Comparison of ENCODE assay signal across 35 mouse cellular contexts in genomic region chr11:9624753-9625152, GRCm38 (mm10).
"Had no signal": no experiment of that assay in that cellular context is flagged by ENCODE, and none has a peak within 500 bp of the region (broad histone marks: within the 10 kb centered on the region; RNA-seq: fewer than 3 reads in every experiment).

No protein-coding gene starts in this region.

- H3K9me3 ChIP-seq: heart, embryonic 10.5 days; heart, embryonic 12.5 days; heart, embryonic 13.5 days; heart, embryonic 15.5 days; hindbrain, embryonic 10.5 days; hindbrain, embryonic 12.5 days; hindbrain, embryonic 13.5 days; hindbrain, embryonic 15.5 days; intestine, embryonic 15.5 days; kidney, embryonic 15.5 days had no signal

- H3K4me2 ChIP-seq: heart, embryonic 11.5 days; heart, embryonic 12.5 days; heart, embryonic 13.5 days; heart, embryonic 15.5 days; hindbrain, embryonic 12.5 days; hindbrain, embryonic 13.5 days; hindbrain, embryonic 14.5 days; hindbrain, embryonic 15.5 days; intestine, embryonic 15.5 days; kidney, embryonic 15.5 days had no signal

- H3K27ac ChIP-seq: heart, embryonic 10.5 days; heart, embryonic 13.5 days; heart, embryonic 15.5 days; hindbrain, embryonic 10.5 days; hindbrain, embryonic 12.5 days; hindbrain, embryonic 13.5 days; hindbrain, embryonic 14.5 days; hindbrain, embryonic 15.5 days; hindbrain, postnatal 0 days; intestine, embryonic 15.5 days; kidney, embryonic 15.5 days; kidney, postnatal 0 days; layer of hippocampus, adult 2 months had no signal

- H3K4me1 ChIP-seq: heart, embryonic 10.5 days; heart, embryonic 12.5 days; heart, embryonic 13.5 days; heart, embryonic 15.5 days; hindbrain, embryonic 10.5 days; hindbrain, embryonic 12.5 days; hindbrain, embryonic 13.5 days; hindbrain, embryonic 15.5 days; intestine, embryonic 15.5 days; kidney, embryonic 15.5 days had no signal

- ATAC-seq: hindbrain, embryonic 16.5 days; hindbrain, postnatal 0 days; inflammation-experienced regulatory T-cells, adult 6 months; intestine, embryonic 15.5 days; intestine, embryonic 16.5 days; intestine, postnatal 0 days had no signal

- DNase-seq: heart, postnatal 10 days; heart, postnatal 14 days; heart, postnatal 36 days; heart, postnatal 4 days; kidney, adult 11 months; kidney, adult 18-20 months; kidney, adult 2 months; kidney, adult 8-10 months; kidney, adult 9 months; kidney, postnatal 10 days; kidney, postnatal 14 days; kidney, postnatal 25 days; kidney, postnatal 36 days; kidney, postnatal 4 days; layer of hippocampus, adult 9-11 months; layer of hippocampus, postnatal 36 days had no signal

- H3K4me3 ChIP-seq: heart, embryonic 10.5 days; heart, embryonic 12.5 days; heart, embryonic 13.5 days; heart, embryonic 15.5 days; hindbrain, embryonic 10.5 days; hindbrain, embryonic 12.5 days; hindbrain, embryonic 13.5 days; hindbrain, embryonic 15.5 days; intestine, embryonic 15.5 days; kidney, embryonic 15.5 days; layer of hippocampus, adult 2 months had no signal

- H3K36me3 ChIP-seq: heart, embryonic 10.5 days; heart, embryonic 12.5 days; heart, embryonic 13.5 days; heart, embryonic 15.5 days; hindbrain, embryonic 10.5 days; hindbrain, embryonic 12.5 days; hindbrain, embryonic 13.5 days; hindbrain, embryonic 15.5 days; intestine, embryonic 15.5 days; kidney, embryonic 15.5 days had no signal

- H3K27me3 ChIP-seq: heart, embryonic 12.5 days; heart, embryonic 13.5 days; heart, embryonic 15.5 days; hindbrain, embryonic 12.5 days; hindbrain, embryonic 13.5 days; hindbrain, embryonic 15.5 days; intestine, embryonic 15.5 days; kidney, embryonic 15.5 days had no signal

- H3K9ac ChIP-seq: heart, embryonic 12.5 days; heart, embryonic 13.5 days; heart, embryonic 15.5 days; hindbrain, embryonic 12.5 days; hindbrain, embryonic 13.5 days; hindbrain, embryonic 14.5 days; hindbrain, embryonic 15.5 days; intestine, embryonic 15.5 days; kidney, embryonic 15.5 days had no signal
